Mouse (Mus musculus) G1E (cell line): ENCODE results near the gene Svs3b.

Source experiments
- CTCF ChIP-seq: IDR thresholded peaks from 2 replicates; pipeline ENCODE4 v1.5.1; 2012; ENCODE audit warnings: low read depth, low read length, inconsistent platforms, mixed read lengths
- GATA1 ChIP-seq: IDR thresholded peaks from 2 replicates; pipeline ENCODE4 v1.6.1; 2012; ENCODE audit warnings: borderline replicate concordance, low read length, inconsistent platforms, mixed read lengths
- POLR2AphosphoS5 ChIP-seq: IDR thresholded peaks from 2 replicates; pipeline ENCODE4 v1.6.1; 2012; ENCODE audit warnings: low read depth, low read length, inconsistent platforms; ENCODE audit not compliant: insufficient replicate concordance
- TAL1 ChIP-seq: conservative IDR thresholded peaks from 2 replicates; pipeline ENCODE4 v1.6.1; 2012; ENCODE audit warnings: low read depth, low read length, inconsistent platforms, mixed read lengths

- no peak for TF ChIP-seq TAL1
- no peak for TF ChIP-seq GATA1
- TF ChIP-seq POLR2AphosphoS5, result no peak
- no peak for TF ChIP-seq CTCF
Measured at GRCm38 (mm10) chr2:164232671-164233070, 23.8 kb downstream of the Svs3b start.
